Comparison of ENCODE assay signal across 7 mouse cellular contexts in the genomic region with DNA sequence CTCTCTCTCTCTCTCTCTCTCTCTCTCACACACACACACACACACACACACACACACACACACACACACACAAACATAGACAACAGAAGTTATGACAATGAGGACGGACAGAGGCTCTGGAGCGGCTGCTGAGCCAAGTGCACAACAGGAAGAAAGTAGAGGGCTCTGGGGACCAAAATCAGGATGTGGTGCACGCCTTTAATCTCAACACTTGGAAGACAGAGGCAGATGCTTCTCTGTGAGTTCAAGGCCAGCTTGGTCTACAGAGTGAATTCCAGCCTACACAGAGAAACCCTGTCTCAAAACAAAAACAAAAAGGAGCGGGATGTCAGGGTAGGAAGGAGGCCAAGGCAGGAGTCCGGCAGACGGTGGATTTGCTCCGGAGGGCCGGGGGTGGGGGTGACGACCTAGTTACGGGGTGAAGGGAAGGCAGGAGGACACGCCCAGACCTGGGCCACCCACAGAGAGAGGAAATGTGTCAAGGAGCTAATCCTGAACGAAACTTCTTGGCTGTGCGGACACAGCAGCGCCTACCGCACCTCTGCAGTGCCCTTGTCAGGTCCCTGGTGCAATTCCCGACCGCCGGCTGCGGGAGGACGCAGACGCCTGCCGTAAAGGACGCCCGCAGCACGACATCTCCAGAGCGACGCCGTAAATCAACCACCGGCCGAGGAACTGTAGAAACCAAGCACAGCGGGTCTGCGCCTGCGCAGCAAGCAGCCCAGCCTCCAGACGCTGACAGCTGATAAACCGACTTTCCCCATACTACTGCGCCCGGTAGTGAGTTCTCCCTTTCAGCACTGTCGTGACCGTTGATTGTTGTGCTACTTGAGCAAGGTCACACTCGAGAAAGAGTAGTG. TPM values are rescaled to one million over a fixed set of nuclear protein-coding genes. Genes with fewer than 3 reads are reported as not detected.
DNase-seq lines count a peak whose midpoint lies in the region; ATAC-seq lines count a peak whose summit lies in the region.

A gene (minus strand): TSS at position 629 of the 860 bp plus-strand sequence.

- DNase-seq in adrenal gland, adult 8-10 months: peak; percentile 94
- DNase-seq in embryo, embryonic 9.5 days (ENCODE audit: extremely low spot score): peak; percentile 92
- DNase-seq in gastrocnemius, postnatal 4 days (ENCODE audit: low spot score in 2 of 2): peak; percentile 90 to 97
- peak; percentile 95 for DNase-seq in left cerebral cortex, postnatal 36 days (ENCODE audit: low spot score in 2 of 2)
- peak; percentile 100 for DNase-seq in midbrain, embryonic 11.5 days (ENCODE audit: low spot score, missing footprints)
- DNase-seq in skeletal muscle tissue, adult 2 months (ENCODE audit: low read depth, low spot score): peak; percentile 98

- peak; percentile 99 for ATAC-seq in intestine, embryonic 16.5 days
- peak; percentile 97 for ATAC-seq in midbrain, embryonic 11.5 days (ENCODE audit: low FRiP score)

- H3K36me3 ChIP-seq in intestine, embryonic 16.5 days (ENCODE audit: control insufficient read depth, insufficient read depth, low read length): no peaks in the 10 kb centered on the region; the same call in 1 of the 2 replicates
- peaks cover 2% of the 10 kb centered on the region; the same call in 1 of the 2 replicates for H3K36me3 ChIP-seq in midbrain, embryonic 11.5 days (ENCODE audit: control insufficient read depth, insufficient read depth, low read length)

- peak within 1 kb of the TSS; percentile 82 for H3K9ac ChIP-seq in intestine, embryonic 16.5 days (ENCODE audit: low read depth, low read length)
- H3K9ac ChIP-seq in midbrain, embryonic 11.5 days (ENCODE audit: low read length): peak within 1 kb of the TSS; percentile 86

- peak within 1 kb of the TSS; percentile 79 for H3K4me2 ChIP-seq in intestine, embryonic 16.5 days (ENCODE audit: low read depth, low read length)
- peak within 1 kb of the TSS; percentile 66 for H3K4me2 ChIP-seq in midbrain, embryonic 11.5 days

- under 1% methylated on average over 40 of the region's 40 CpGs for WGBS in intestine, embryonic 16.5 days
- WGBS in midbrain, embryonic 11.5 days: under 1% methylated on average over 40 of the region's 40 CpGs

- H3K27me3 ChIP-seq in intestine, embryonic 16.5 days (replicated peaks; ENCODE audit: control insufficient read depth, insufficient read depth, low read length): no peaks in the 10 kb centered on the region
- H3K27me3 ChIP-seq in midbrain, embryonic 11.5 days (ENCODE audit: control insufficient read depth, insufficient read depth, low read length): no peaks in the 10 kb centered on the region

- no peaks in the 10 kb centered on the region for H3K9me3 ChIP-seq in intestine, embryonic 16.5 days (ENCODE audit: control insufficient read depth, low read length)
- no peaks in the 10 kb centered on the region for H3K9me3 ChIP-seq in midbrain, embryonic 11.5 days (ENCODE audit: control insufficient read depth, low read length)

- peaks cover 2% of the 10 kb centered on the region; the same call in 1 of the 2 replicates for H3K4me1 ChIP-seq in intestine, embryonic 16.5 days (ENCODE audit: control insufficient read depth, insufficient read depth, low read length)
- H3K4me1 ChIP-seq in midbrain, embryonic 11.5 days (ENCODE audit: control insufficient read depth, insufficient read depth, low read length): peaks cover 6% of the 10 kb centered on the region

- H3K27ac ChIP-seq in intestine, embryonic 16.5 days (ENCODE audit: low read length): peak within 1 kb of the TSS; percentile 78
- no peak within 1 kb of the TSS; the same call in 1 of the 2 replicates for H3K27ac ChIP-seq in midbrain, embryonic 11.5 days (ENCODE audit: low read depth, low read length)

- intact Hi-C loops in left cerebral cortex, postnatal 36 days (cut with DNase I): loop anchor here (5.0 kb wide), 2 partner anchors 34 to 36 kb away; a partner anchor contains a TSS

- H3K4me3 ChIP-seq in intestine, embryonic 16.5 days (ENCODE audit: low read length): peak within 1 kb of the TSS; percentile 77
- H3K4me3 ChIP-seq in midbrain, embryonic 11.5 days (ENCODE audit: low read depth, low read length): peak within 1 kb of the TSS; percentile 65

RNA-seq across cellular contexts. Expression of the gene that starts here (rescaled TPM):
- 100 to 1,000 TPM; 141 to 205 (median 168) TPM for total RNA-seq in adrenal gland, adult 8-10 months (2022)
- total RNA-seq in gastrocnemius, postnatal 4 days (2021): 100 to 1,000 TPM; 200 to 214 TPM
- polyA plus RNA-seq in intestine, embryonic 16.5 days (2015; fragmentation: Nextera tagmentation; extraction: Ambion mirVana): 322 and 330 TPM in 2 replicates
- 100 to 1,000 TPM; 180 to 195 TPM for total RNA-seq in left cerebral cortex, postnatal 36 days (2021)
- polyA plus RNA-seq in midbrain, embryonic 11.5 days (2014; fragmentation: Nextera tagmentation; extraction: Ambion mirVana): 301 and 315 TPM in 2 replicates
